11 mouse cellular contexts compared by ENCODE assay signal in genomic region chr15:88814411-88815047, GRCm38 (mm10). TPM values are rescaled to one million over a fixed set of nuclear protein-coding genes. Genes with fewer than 3 reads are reported as not detected.
A peak's percentile ranks its signal among the peaks of the same experiment; 100 is the strongest.
DNase-seq lines count a peak whose midpoint lies in the region; TF ChIP-seq lines count a peak whose summit lies in the region.
"Had no signal": no experiment of that assay in that cellular context is flagged by ENCODE, and none has a peak within 500 bp of the region (broad histone marks: within the 10 kb centered on the region; RNA-seq: fewer than 3 reads in every experiment).

No protein-coding gene starts in this region.

- no peaks in the 10 kb centered on the region for H3K36me3 ChIP-seq in heart, adult 2 months (ENCODE audit: control insufficient read depth, insufficient read depth, low read length)
- H3K36me3 ChIP-seq in E14TG2a.4 (ENCODE audit: insufficient read depth, low read length), result peaks cover 75% of the 10 kb centered on the region

- TF ChIP-seq EP300 in heart, adult 2 months (IDR thresholded peaks at IDR 0.05; ENCODE audit: insufficient read depth, low read depth, low read length), result no peak

- no peak for TF ChIP-seq POLR2A in heart, adult 2 months (IDR thresholded peaks at IDR 0.05; ENCODE audit: insufficient read depth, low read depth, low read length)
- TF ChIP-seq POLR2A in lung, adult 2 months (IDR thresholded peaks at IDR 0.05; ENCODE audit: borderline replicate concordance, extremely low read depth, low read depth, low read length), result no peak

- H3K9me3 ChIP-seq in E14TG2a.4 (ENCODE audit: low read length), result no peaks in the 10 kb centered on the region
- H3K9me3 ChIP-seq: forebrain, embryonic 15.5 days had no signal

- no peaks in the 10 kb centered on the region for H3K79me2 ChIP-seq in heart, adult 2 months (replicated peaks; ENCODE audit: control insufficient read depth, insufficient read depth, low read length)

- intact Hi-C loops in heart, adult 2 months (cut with DNase I), result loop anchor here (5.0 kb wide), 1 partner anchor 62 kb away; the partner anchor contains the start of gene Zbed4

- no peak for DNase-seq in heart, adult 2 months
- DNase-seq in heart, adult 9 months (ENCODE audit: low spot score in 2 of 2), result no peak
- peak; percentile 26 for DNase-seq in lung, postnatal 36 days
- no peak for DNase-seq in lung, adult 2 months
- peak; percentile 67 for DNase-seq in ZHBTc4 (ENCODE audit: low read depth, low spot score)
- DNase-seq in spleen, adult 12 weeks (ENCODE audit: low spot score), result no peak
- DNase-seq: heart, postnatal 4 days; kidney, postnatal 14 days; lung, adult 18-20 months had no signal

- TF ChIP-seq CTCF in heart, adult 2 months (IDR thresholded peaks at IDR 0.05), result peak; percentile 46
- TF ChIP-seq CTCF in lung, adult 2 months (IDR thresholded peaks at IDR 0.05; ENCODE audit: insufficient read depth, low read length), result no peak
- peak; percentile 57 for TF ChIP-seq CTCF in E14TG2a.4 (conservative IDR thresholded peaks at IDR 0.05; ENCODE audit: low read length)

- no peaks in the 10 kb centered on the region for H3K27me3 ChIP-seq in heart, adult 2 months (ENCODE audit: control insufficient read depth, insufficient read depth, low read length)
- H3K27me3 ChIP-seq in E14TG2a.4 (ENCODE audit: insufficient read depth, low read length), result no peaks in the 10 kb centered on the region
- H3K27me3 ChIP-seq: forebrain, embryonic 15.5 days had no signal

- H3K4me3 ChIP-seq in heart, adult 2 months, result no peak overlapping the region
- H3K4me3 ChIP-seq in lung, adult 2 months (replicated peaks; ENCODE audit: extremely low read depth, low read depth, low read length), result no peak overlapping the region
- no peak overlapping the region for H3K4me3 ChIP-seq in E14TG2a.4 (replicated peaks; ENCODE audit: low read length)
- H3K4me3 ChIP-seq: forebrain, embryonic 15.5 days had no signal

- 97% methylated on average over 11 of the region's 11 CpGs for WGBS in heart, adult 2 months
- 98% methylated on average over 11 of the region's 11 CpGs for WGBS in lung, adult 2 months

- H3K27ac ChIP-seq in heart, adult 2 months, result no peak overlapping the region
- H3K27ac ChIP-seq: forebrain, embryonic 15.5 days had no signal

- no peaks in the 10 kb centered on the region for H3K4me1 ChIP-seq in heart, adult 2 months (ENCODE audit: control insufficient read depth, insufficient read depth, low read length)
- no peaks in the 10 kb centered on the region for H3K4me1 ChIP-seq in lung, adult 2 months (ENCODE audit: control insufficient read depth, insufficient read depth, low read length)
- H3K4me1 ChIP-seq in E14TG2a.4 (replicated peaks; ENCODE audit: low read depth, low read length), result peaks cover 13% of the 10 kb centered on the region

- H3K9ac ChIP-seq in heart, adult 2 months (ENCODE audit: low read depth, low read length), result no peak overlapping the region
- H3K9ac ChIP-seq: forebrain, embryonic 15.5 days had no signal

RNA-seq across cellular contexts. Expression of gene Alg12, which starts 4.6 kb away (rescaled TPM):
- 1 to 10 TPM; 7.2 to 8.7 TPM for total RNA-seq in heart, adult 2 months (2021)
- polyA plus RNA-seq in heart, adult 2 months (2012; rRNA removed), result 11.0 and 17.5 TPM in 2 replicates
- 16.4 and 16.7 TPM in 2 replicates for polyA plus RNA-seq in lung, adult 2 months (2012; rRNA removed)

RNA-seq across cellular contexts. Expression of gene Creld2, which starts 4.9 kb away (rescaled TPM):
- total RNA-seq in heart, adult 2 months (2021), result 10 to 100 TPM; 23.6 to 24.7 TPM
- 13.6 and 19.9 TPM in 2 replicates for polyA plus RNA-seq in heart, adult 2 months (2012; rRNA removed)
- polyA plus RNA-seq in lung, adult 2 months (2012; rRNA removed), result 34.1 and 37.5 TPM in 2 replicates

RNA-seq across cellular contexts. Expression of gene Pim3, which starts 47.5 kb away (rescaled TPM):
- 100 to 1,000 TPM in 1 of 2 experiments, 10 to 100 TPM in 1; 95.3 to 133 TPM for total RNA-seq in heart, adult 2 months (2021)
- polyA plus RNA-seq in heart, adult 2 months (2012; rRNA removed), result 45.6 and 58.8 TPM in 2 replicates
- polyA plus RNA-seq in lung, adult 2 months (2012; rRNA removed), result 55.0 and 97.1 TPM in 2 replicates

Comparison
In these comparisons a context has a peak if more than half of its experiments do, and no peak if none do; other contexts are left out.
1. DNase-seq: peak in lung, postnatal 36 days (single experiment) and ZHBTc4 (single experiment); none in heart, adult 2 months (0 of 2), heart, adult 9 months (0 of 2), lung, adult 2 months (single experiment) and spleen, adult 12 weeks (single experiment).